Mouse (Mus musculus) ovary, adult 10 weeks (tissue): ENCODE data around the gene Rasd1. TPM values are rescaled to one million over a fixed set of nuclear protein-coding genes. Genes with fewer than 3 reads are reported as not detected.

Experiments
- polyA plus RNA-seq: library from polyadenylated mRNA; stranded (reverse); fragments of 350-450 nt; fragmentation: Illumina TruSeq; extraction: RNeasy Lipid Tissue Mini Kit (QIAGEN cat#74804); gene quantifications from one replicate; pipeline ENCODE4 v1.2.3, GENCODE M21; 2014

The Rasd1 gene
- 12.7 TPM for polyA plus RNA-seq

DNA sequence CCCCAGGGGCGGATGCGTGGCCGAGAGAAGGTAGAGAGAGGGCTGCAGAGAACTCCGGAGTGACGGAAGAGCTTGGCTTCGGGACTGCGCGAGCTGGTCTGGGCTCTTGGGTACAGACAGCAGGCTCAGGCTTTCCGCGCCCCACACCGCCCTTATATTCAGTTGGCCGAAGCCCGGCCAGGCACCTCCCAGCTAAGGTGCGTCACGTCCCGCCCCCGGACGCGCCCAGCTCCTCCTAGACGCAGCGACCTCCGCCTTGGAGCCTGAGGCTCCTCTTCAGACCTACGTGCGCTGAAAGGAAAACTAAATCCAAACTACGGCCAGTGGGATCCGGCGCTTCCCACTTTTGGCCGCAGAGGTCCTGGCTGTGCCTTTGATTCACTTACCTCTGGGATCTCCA is at the start of gene Rasd1:
Gene Rasd1 (minus strand): TSS at position 127 of the 400 bp plus-strand sequence.

DNA sequence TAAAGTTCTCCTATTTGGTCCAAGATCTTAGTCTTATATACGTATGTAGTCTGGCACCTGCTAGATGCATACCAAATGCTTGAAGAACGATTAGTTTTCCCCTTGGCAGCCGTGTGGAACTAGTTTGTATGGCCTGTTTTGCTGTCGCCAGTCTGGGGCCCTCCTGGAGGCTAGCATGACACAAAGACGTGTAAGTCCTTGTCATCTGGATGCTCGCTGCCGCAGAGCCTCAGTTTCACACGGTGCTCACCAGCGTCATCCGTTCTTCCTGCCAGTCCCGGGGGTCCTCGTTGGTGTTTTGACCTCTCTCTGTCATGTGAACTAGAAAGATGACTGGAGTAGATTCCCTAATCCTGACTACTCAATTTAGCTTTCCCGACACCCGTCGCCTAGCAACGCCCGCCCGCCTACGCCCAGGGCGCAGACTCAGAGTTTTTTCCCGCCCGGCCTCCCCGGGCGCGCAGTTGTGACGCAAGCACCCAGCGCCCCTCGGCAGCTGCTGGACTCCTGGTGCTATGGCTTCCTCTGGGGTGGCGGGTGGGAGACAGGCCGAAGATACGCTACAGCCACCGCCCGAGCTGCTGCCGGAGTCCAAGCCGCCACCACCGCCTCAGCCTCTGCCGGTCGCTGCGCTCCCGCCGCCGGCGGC is 16.9 kb downstream of the Rasd1 start, which contains the start of gene Med9:
Gene Med9 (plus strand): TSS at position 455 of the 649 bp plus-strand sequence.

Other genes starting within 250 kb of the Rasd1 start
- 0.26 TPM for gene Pld6, start 177.3 kb downstream of the Rasd1 start, polyA plus RNA-seq
- 3.6 TPM for gene Flcn, start 154.9 kb downstream of the Rasd1 start, polyA plus RNA-seq
- 1.5 TPM for gene Nt5m, start 125.5 kb downstream of the Rasd1 start, polyA plus RNA-seq
- gene Cops3, start 125.1 kb downstream of the Rasd1 start, polyA plus RNA-seq = 164 TPM
- gene Med9, start 16.7 kb downstream of the Rasd1 start, polyA plus RNA-seq = 11.5 TPM
- not detected for gene Pemt, start 81.5 kb upstream of the Rasd1 start, polyA plus RNA-seq
- gene Rai1, start 140.1 kb upstream of the Rasd1 start, polyA plus RNA-seq = 3.7 TPM